Mouse (Mus musculus) forebrain, embryonic 10.5 days (tissue): ENCODE data around the gene Eno3. TPM values are rescaled to one million over a fixed set of nuclear protein-coding genes. Genes with fewer than 3 reads are reported as not detected.

Source experiments
- DNase-seq: peaks from one replicate; pipeline ENCODE4 v3.0.0-alpha.2; 2017; ENCODE audit warnings: low spot score; ENCODE audit errors: extremely low spot score
- H3K27ac ChIP-seq: fragments of 300-500 bp; sonication (generic); 2 replicates; pipeline ENCODE4 v1.5.1; 2016; ENCODE audit warnings: mild to moderate bottlenecking
- H3K27me3 ChIP-seq: fragments of 300-500 bp; sonication (generic); 2 replicates; pipeline ENCODE4 v1.6.1; 2016; ENCODE audit warnings: mild to moderate bottlenecking; ENCODE audit not compliant: poor library complexity, severe bottlenecking
- H3K36me3 ChIP-seq: fragments of 300-500 bp; sonication (generic); replicated peaks from 2 replicates; pipeline ENCODE4 v1.6.1; 2016; ENCODE audit warnings: mild to moderate bottlenecking, moderate library complexity
- H3K4me1 ChIP-seq: fragments of 300-500 bp; sonication (generic); 2 replicates; pipeline ENCODE4 v1.6.1; 2016
- H3K4me3 ChIP-seq: fragments of 300-500 bp; sonication (generic); 2 replicates; pipeline ENCODE4 v1.5.1; 2016; ENCODE audit warnings: mild to moderate bottlenecking, moderate library complexity
- H3K9me3 ChIP-seq: fragments of 300-500 bp; sonication (generic); 2 replicates; pipeline ENCODE4 v1.6.1; 2016; ENCODE audit warnings: mild to moderate bottlenecking, moderate library complexity
- WGBS: fragments of 180-500 bp; shearing (Covaris S2); methylation state at CpG from one replicate; pipeline ENCODE4 v1.1.7; 2016; 5-methylcytosine and 5-hydroxymethylcytosine counted together
- polyA plus RNA-seq: library from polyadenylated mRNA; unstranded; fragments of >200 nt; fragmentation: Nextera tagmentation; extraction: Ambion mirVana; gene quantifications from 2 replicates; pipeline ENCODE4 v1.2.1, GENCODE M21; 2016

The Eno3 gene
- polyA plus RNA-seq, 1 experiment from 2014 or later = 33.4 TPM

GRCm38 (mm10) chr11:70646691-70647650, 10.0 kb upstream of the Eno3 start, which contains the start of the genes Rnf167 and Slc25a11:
Gene Rnf167, plus strand, starts transcription at chr11:70647235.
Gene Slc25a11, minus strand, starts transcription at chr11:70647479.
- under 1% methylated on average over 63 of the region's 63 CpGs for WGBS
- peak; percentile 97 for DNase-seq
- peaks cover 56% of the 10 kb centered on the region for H3K4me1 ChIP-seq
- H3K27ac ChIP-seq = peak within 1 kb of the TSS; percentile 95
- no peaks in the 10 kb centered on the region for H3K9me3 ChIP-seq
- H3K27me3 ChIP-seq = no peaks in the 10 kb centered on the region
- peak within 1 kb of the TSS; percentile 84 for H3K4me3 ChIP-seq
- H3K36me3 ChIP-seq = peaks cover 72% of the 10 kb centered on the region

GRCm38 (mm10) chr11:70647716-70648420, 9.1 kb upstream of the Eno3 start:
- H3K36me3 ChIP-seq = peaks cover 78% of the 10 kb centered on the region
- DNase-seq = no peak
- H3K27ac ChIP-seq = peak overlapping the region; percentile 95
- WGBS = 5% methylated on average over 28 of the region's 28 CpGs
- no peaks in the 10 kb centered on the region for H3K9me3 ChIP-seq
- H3K27me3 ChIP-seq = no peaks in the 10 kb centered on the region
- peak overlapping the region; percentile 84 for H3K4me3 ChIP-seq
- H3K4me1 ChIP-seq = peaks cover 65% of the 10 kb centered on the region

- Histone ChIP-seq H3K27ac (no peak overlapping the region), H3K4me1 (peaks cover 69% of the 10 kb centered on the region), H3K36me3 (peaks cover 75% of the 10 kb centered on the region), H3K4me3 (peak overlapping the region; percentile 84), H3K9me3 (no peaks in the 10 kb centered on the region), H3K27me3 (no peaks in the 10 kb centered on the region)
- 84% methylated on average over 4 of the region's 4 CpGs for WGBS
- no peak for DNase-seq
Measured at GRCm38 (mm10) chr11:70648512-70648911, 8.5 kb upstream of the Eno3 start.

- 86% methylated on average over 8 of the region's 8 CpGs for WGBS
- no peaks in the 10 kb centered on the region for H3K27me3 ChIP-seq
- no peak for DNase-seq
- peak overlapping the region; percentile 84 for H3K4me3 ChIP-seq
- peaks cover 69% of the 10 kb centered on the region for H3K4me1 ChIP-seq
- H3K9me3 ChIP-seq = no peaks in the 10 kb centered on the region
- H3K27ac ChIP-seq = no peak overlapping the region
- H3K36me3 ChIP-seq = peaks cover 68% of the 10 kb centered on the region
Measured at GRCm38 (mm10) chr11:70649185-70649734, 7.7 kb upstream of the Eno3 start.

- Histone ChIP-seq H3K4me1 (peaks cover 71% of the 10 kb centered on the region), H3K4me3 (peak overlapping the region; percentile 17), H3K9me3 (no peaks in the 10 kb centered on the region), H3K27ac (no peak overlapping the region), H3K36me3 (peaks cover 55% of the 10 kb centered on the region), H3K27me3 (no peaks in the 10 kb centered on the region)
- DNase-seq = no peak
- WGBS = 85% methylated on average over 12 of the region's 12 CpGs
Measured at GRCm38 (mm10) chr11:70650322-70651175, 6.5 kb upstream of the Eno3 start.

- peak overlapping the region; percentile 17; the same call in 1 of the 2 replicates for H3K4me3 ChIP-seq
- H3K9me3 ChIP-seq = no peaks in the 10 kb centered on the region
- H3K27me3 ChIP-seq = no peaks in the 10 kb centered on the region
- no peak overlapping the region for H3K27ac ChIP-seq
- DNase-seq = no peak
- WGBS = 87% methylated on average over 2 of the region's 2 CpGs
- peaks cover 51% of the 10 kb centered on the region for H3K36me3 ChIP-seq
- H3K4me1 ChIP-seq = peaks cover 71% of the 10 kb centered on the region
Measured at GRCm38 (mm10) chr11:70651391-70651790, 5.6 kb upstream of the Eno3 start.

- Histone ChIP-seq H3K4me3 (peak overlapping the region; percentile 99), H3K36me3 (peaks cover 51% of the 10 kb centered on the region), H3K27me3 (no peaks in the 10 kb centered on the region), H3K27ac (peak overlapping the region; percentile 99; the same call in 1 of the 2 replicates), H3K4me1 (peaks cover 75% of the 10 kb centered on the region), H3K9me3 (no peaks in the 10 kb centered on the region)
- WGBS = 76% methylated on average over 12 of the region's 12 CpGs
- no peak for DNase-seq
Measured at GRCm38 (mm10) chr11:70652029-70652883, 4.7 kb upstream of the Eno3 start.

GRCm38 (mm10) chr11:70652884-70653344, 4.1 kb upstream of the Eno3 start:
- no peaks in the 10 kb centered on the region for H3K9me3 ChIP-seq
- peaks cover 79% of the 10 kb centered on the region for H3K4me1 ChIP-seq
- 62% methylated on average over 6 of the region's 6 CpGs for WGBS
- H3K27ac ChIP-seq = peak overlapping the region; percentile 99
- peak overlapping the region; percentile 99 for H3K4me3 ChIP-seq
- H3K36me3 ChIP-seq = peaks cover 51% of the 10 kb centered on the region
- H3K27me3 ChIP-seq = no peaks in the 10 kb centered on the region
- no peak for DNase-seq

GRCm38 (mm10) chr11:70653345-70654197, 3.4 kb upstream of the Eno3 start:
- peaks cover 47% of the 10 kb centered on the region for H3K36me3 ChIP-seq
- H3K27me3 ChIP-seq = no peaks in the 10 kb centered on the region
- peaks cover 79% of the 10 kb centered on the region for H3K4me1 ChIP-seq
- H3K27ac ChIP-seq = peak overlapping the region; percentile 99
- H3K4me3 ChIP-seq = peak overlapping the region; percentile 99
- no peaks in the 10 kb centered on the region for H3K9me3 ChIP-seq
- DNase-seq = peak; percentile 82
- WGBS = under 1% methylated on average over 62 of the region's 63 CpGs

GRCm38 (mm10) chr11:70654198-70654922, 2.6 kb upstream of the Eno3 start, which contains the start of gene Pfn1:
Gene Pfn1, minus strand, starts transcription at chr11:70654644.
- peaks cover 41% of the 10 kb centered on the region for H3K36me3 ChIP-seq
- WGBS = under 1% methylated on average over 61 of the region's 61 CpGs
- H3K27ac ChIP-seq = peak within 1 kb of the TSS; percentile 99
- H3K27me3 ChIP-seq = no peaks in the 10 kb centered on the region
- H3K4me1 ChIP-seq = peaks cover 75% of the 10 kb centered on the region
- H3K9me3 ChIP-seq = no peaks in the 10 kb centered on the region
- peak; percentile 80 for DNase-seq
- H3K4me3 ChIP-seq = peak within 1 kb of the TSS; percentile 99
